Mouse (Mus musculus): ENCODE data around the gene Cyp2f2.

Cyp2f2 gene

GRCm38 (mm10) chr7:27180036-27180435 lies 60.3 kb downstream of the Cyp2f2 start:
- DNase-seq, result peak; percentile 61

DNA sequence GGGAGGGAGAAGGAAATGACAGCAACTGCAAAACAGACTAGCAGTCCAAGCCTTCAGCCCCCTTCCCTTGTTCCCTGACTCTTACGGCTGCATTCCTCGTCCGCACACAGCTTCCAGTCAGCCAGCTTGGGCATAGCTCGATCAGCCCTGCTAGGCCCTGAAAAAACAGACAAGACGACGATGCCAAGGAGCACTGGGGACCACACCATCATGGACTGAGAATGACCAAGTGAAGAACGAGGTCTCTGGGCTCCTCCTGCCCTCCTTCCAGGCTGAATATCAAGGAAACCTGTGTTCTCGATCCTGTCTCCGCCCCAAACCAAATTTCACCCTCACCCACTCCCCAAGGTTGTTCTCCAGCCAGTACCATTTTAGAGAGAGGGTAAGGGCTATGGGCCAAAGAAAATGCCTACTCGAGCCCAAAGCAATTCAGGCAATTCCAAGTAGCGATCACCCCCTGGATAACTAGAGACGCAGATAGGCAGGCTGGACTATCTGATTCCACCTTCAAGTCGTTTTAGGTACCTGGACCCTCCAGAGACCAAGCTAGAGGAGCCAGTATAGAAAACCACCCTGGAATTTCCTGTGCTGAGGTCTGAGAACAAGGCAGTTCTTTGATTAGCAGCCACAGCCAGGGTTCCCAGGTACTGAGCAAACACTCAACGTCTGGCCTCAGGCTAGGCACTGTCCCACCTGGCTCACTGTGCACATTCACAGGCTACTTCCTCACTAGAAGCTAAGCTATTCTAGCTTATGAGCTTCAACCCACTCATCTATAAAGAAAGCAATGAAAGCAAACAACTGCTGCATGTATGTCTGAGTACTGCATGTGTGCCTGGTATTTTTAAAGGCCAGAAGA lies 61.4 kb downstream of the Cyp2f2 start, which contains the start of the genes Gm21983 and Mia:
Gene Gm21983, minus strand, starts transcription at position 250 of the 859 bp plus-strand sequence.
Gene Mia, minus strand, starts transcription at position 321 of the 859 bp plus-strand sequence.
- DNase-seq, result no peak

DNA sequence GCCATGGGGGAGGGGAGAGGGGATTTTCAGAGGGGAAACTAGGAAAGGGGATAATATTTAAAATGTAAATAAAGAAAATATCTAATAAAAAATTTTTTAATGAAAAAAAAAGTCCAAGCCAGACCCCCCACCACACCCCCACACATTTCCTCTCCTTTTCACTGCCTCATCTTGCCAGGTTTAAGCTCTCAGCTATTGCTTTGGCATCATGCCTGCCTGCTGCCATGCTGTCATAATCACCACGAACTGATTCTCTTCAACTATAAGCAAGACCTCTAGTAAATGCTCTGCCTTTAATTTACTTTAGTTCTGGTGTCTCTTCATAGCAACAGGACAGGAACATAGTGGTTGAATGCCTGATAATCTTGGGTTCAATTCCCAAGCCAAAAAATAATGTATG lies 62.8 kb downstream of the Cyp2f2 start:
- no peak for DNase-seq

Data from lung, postnatal 10 days (tissue).